Mouse (Mus musculus) testis, adult 2 months (tissue): ENCODE measurements at regions not wholly inside any gene's neighbourhood (a gene's known extent, or its start where the extent isn't known, plus 50 kb on each side); places are given as distances from the start of the nearest gene placed in this dataset.

Experiments used
- H3K27ac ChIP-seq: fragments of 200-500 bp; 2 replicates; pipeline ENCODE4 v1.5.1; 2012; ENCODE audit warnings: low read depth, low read length; ENCODE audit not compliant: control insufficient read depth, insufficient read depth
- H3K27me3 ChIP-seq: fragments of 200-500 bp; 2 replicates; pipeline ENCODE4 v1.6.1; 2012; ENCODE audit warnings: mild to moderate bottlenecking, low read length, moderate library complexity; ENCODE audit not compliant: control insufficient read depth, insufficient read depth
- H3K36me3 ChIP-seq: fragments of 200-500 bp; 2 replicates; pipeline ENCODE4 v1.6.1; 2012; ENCODE audit warnings: mild to moderate bottlenecking, low read length; ENCODE audit not compliant: control insufficient read depth, insufficient read depth
- H3K4me1 ChIP-seq: fragments of 200-500 bp; 2 replicates; pipeline ENCODE4 v1.6.1; 2012; ENCODE audit warnings: low read length; ENCODE audit not compliant: control insufficient read depth, insufficient read depth
- H3K4me3 ChIP-seq: fragments of 200-500 bp; 2 replicates; pipeline ENCODE4 v1.5.1; 2012; ENCODE audit warnings: low read depth, mild to moderate bottlenecking, low read length, moderate library complexity, mixed read lengths; ENCODE audit not compliant: control insufficient read depth
- CTCF ChIP-seq: fragments of 200-500 bp; IDR thresholded peaks from 2 replicates; pipeline ENCODE4 v1.5.1; 2012; ENCODE audit warnings: low read depth, mild to moderate bottlenecking, inconsistent platforms, low read length, moderate library complexity; ENCODE audit not compliant: control insufficient read depth, insufficient read depth, insufficient replicate concordance
- POLR2A ChIP-seq: fragments of 200-500 bp; IDR thresholded peaks from 2 replicates; pipeline ENCODE4 v1.6.1; 2012; ENCODE audit warnings: low read depth, mild to moderate bottlenecking, inconsistent platforms, low read length, moderate library complexity; ENCODE audit not compliant: control insufficient read depth

DNA sequence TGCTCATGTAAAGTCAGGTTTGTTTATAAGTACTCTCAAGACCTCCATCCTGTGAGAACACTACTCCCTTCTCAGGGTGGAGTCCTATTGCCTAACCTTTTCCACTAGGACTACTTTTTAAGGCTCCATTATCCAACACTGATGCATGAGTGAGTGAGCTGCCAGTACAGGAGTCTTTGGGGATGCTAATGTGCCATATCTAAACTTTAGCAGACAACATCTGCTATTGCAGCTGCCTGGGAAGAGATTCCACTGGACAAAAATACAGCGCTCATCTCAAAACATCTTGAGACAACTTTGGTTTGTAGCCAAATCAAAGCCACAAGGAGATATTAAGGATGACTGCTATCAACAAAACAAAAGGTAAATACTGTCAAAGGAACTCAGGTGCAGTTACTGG, 52.3 kb upstream of the Gm10985 start:
- no peak overlapping the region for H3K4me3 ChIP-seq
- TF ChIP-seq POLR2A (no peak), CTCF (no peak)
- peaks cover 2% of the 10 kb centered on the region; the same call in 1 of the 2 replicates for H3K4me1 ChIP-seq
- no peaks in the 10 kb centered on the region for H3K27me3 ChIP-seq
- H3K27ac ChIP-seq: no peak overlapping the region
- H3K36me3 ChIP-seq: no peaks in the 10 kb centered on the region

DNA sequence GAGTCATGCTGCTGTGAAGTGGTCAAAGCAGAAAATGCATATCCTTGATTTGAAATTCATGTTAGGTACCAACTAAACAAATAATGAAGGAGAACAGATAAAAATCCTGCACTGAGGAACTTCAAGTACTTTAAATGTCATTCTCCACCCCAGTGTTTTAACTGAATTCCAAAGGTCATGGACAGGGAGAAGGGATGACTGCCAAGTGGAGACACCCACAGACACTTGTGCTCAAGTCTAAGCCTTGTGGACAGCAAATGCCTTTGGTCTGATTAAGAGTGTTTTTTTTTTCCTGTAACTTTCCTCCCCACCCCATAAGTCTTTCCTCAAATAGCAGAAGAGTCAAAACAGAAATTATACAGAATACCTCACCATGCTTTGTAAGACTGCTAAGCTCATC, 55.2 kb upstream of the Gm10985 start:
- no peak overlapping the region for H3K4me3 ChIP-seq
- peak overlapping the region; percentile 53 for H3K27ac ChIP-seq
- H3K27me3 ChIP-seq: no peaks in the 10 kb centered on the region
- H3K36me3 ChIP-seq: no peaks in the 10 kb centered on the region
- H3K4me1 ChIP-seq: peaks cover 2% of the 10 kb centered on the region; the same call in 1 of the 2 replicates
- no peak for TF ChIP-seq CTCF
- TF ChIP-seq POLR2A: no peak

- no peak for TF ChIP-seq POLR2A
- no peak for TF ChIP-seq CTCF
- Histone ChIP-seq H3K4me1 (peaks cover 2% of the 10 kb centered on the region; the same call in 1 of the 2 replicates), H3K36me3 (no peaks in the 10 kb centered on the region), H3K4me3 (no peak overlapping the region), H3K27ac (no peak overlapping the region), H3K27me3 (no peaks in the 10 kb centered on the region)
These were observed 59.7 kb upstream of the Gm10985 start for GRCm38 (mm10) chr3:53785201-53785600.

- H3K36me3 ChIP-seq: no peaks in the 10 kb centered on the region
- no peaks in the 10 kb centered on the region for H3K4me1 ChIP-seq
- no peaks in the 10 kb centered on the region for H3K27me3 ChIP-seq
- H3K4me3 ChIP-seq: no peak overlapping the region
- no peak overlapping the region for H3K27ac ChIP-seq
- no peak for TF ChIP-seq POLR2A
- no peak for TF ChIP-seq CTCF
These were observed 68.2 kb upstream of the Gm10985 start for GRCm38 (mm10) chr3:53776668-53777067.

GRCm38 (mm10) chr3:53767601-53768000, 77.3 kb upstream of the Gm10985 start:
- H3K27ac ChIP-seq: no peak overlapping the region
- H3K27me3 ChIP-seq: no peaks in the 10 kb centered on the region
- H3K4me1 ChIP-seq: no peaks in the 10 kb centered on the region
- TF ChIP-seq POLR2A: no peak
- no peak for TF ChIP-seq CTCF
- no peak overlapping the region for H3K4me3 ChIP-seq
- H3K36me3 ChIP-seq: no peaks in the 10 kb centered on the region

DNA sequence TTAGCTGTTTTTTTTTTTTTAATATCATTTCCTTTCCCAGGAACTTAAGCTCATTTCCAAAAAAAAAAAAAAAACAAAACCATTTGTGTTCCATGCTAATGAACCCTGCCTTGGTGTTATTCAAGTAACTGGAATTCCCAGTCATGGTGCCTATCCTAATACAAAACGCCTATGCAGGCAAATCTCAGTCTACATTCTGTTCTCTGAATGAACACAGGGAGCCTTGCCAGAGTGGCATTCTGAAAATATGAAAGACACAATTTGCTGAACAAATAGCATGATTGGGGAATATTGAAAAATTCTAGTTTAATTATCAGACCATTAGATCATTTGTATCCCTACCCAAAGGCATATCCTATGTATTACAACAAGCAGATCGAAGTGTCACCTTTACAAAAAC, 80.9 kb upstream of the Gm10985 start:
- H3K4me3 ChIP-seq: no peak overlapping the region
- H3K4me1 ChIP-seq: no peaks in the 10 kb centered on the region
- TF ChIP-seq CTCF (no peak), POLR2A (no peak)
- H3K27me3 ChIP-seq: no peaks in the 10 kb centered on the region
- no peak overlapping the region for H3K27ac ChIP-seq
- H3K36me3 ChIP-seq: no peaks in the 10 kb centered on the region

- Histone ChIP-seq H3K4me3 (no peak overlapping the region), H3K27me3 (no peaks in the 10 kb centered on the region), H3K36me3 (no peaks in the 10 kb centered on the region), H3K27ac (no peak overlapping the region), H3K4me1 (no peaks in the 10 kb centered on the region)
- TF ChIP-seq POLR2A (no peak), CTCF (no peak)
These were observed 83.3 kb upstream of the Gm10985 start for GRCm38 (mm10) chr3:53761514-53762075.

- no peak overlapping the region for H3K4me3 ChIP-seq
- no peaks in the 10 kb centered on the region for H3K36me3 ChIP-seq
- H3K27ac ChIP-seq: no peak overlapping the region
- H3K4me1 ChIP-seq: no peaks in the 10 kb centered on the region
- no peak for TF ChIP-seq POLR2A
- TF ChIP-seq CTCF: no peak
- no peaks in the 10 kb centered on the region for H3K27me3 ChIP-seq
These were observed 88.6 kb upstream of the Gm10985 start for GRCm38 (mm10) chr3:53756115-53756853.
